Mouse (Mus musculus): ENCODE measurements around the gene Myh6.
"Not testable (repeated sequence)": the region's sequence is repeated elsewhere in the genome, so short reads cannot be mapped to it uniquely, and the experiment has no call there.

The Myh6 gene

GRCm38 (mm10) chr14:54994869-54995186, 28.1 kb upstream of the Myh6 start:
- DNase-seq (ENCODE audit: low read depth, low spot score) = no peak

DNA sequence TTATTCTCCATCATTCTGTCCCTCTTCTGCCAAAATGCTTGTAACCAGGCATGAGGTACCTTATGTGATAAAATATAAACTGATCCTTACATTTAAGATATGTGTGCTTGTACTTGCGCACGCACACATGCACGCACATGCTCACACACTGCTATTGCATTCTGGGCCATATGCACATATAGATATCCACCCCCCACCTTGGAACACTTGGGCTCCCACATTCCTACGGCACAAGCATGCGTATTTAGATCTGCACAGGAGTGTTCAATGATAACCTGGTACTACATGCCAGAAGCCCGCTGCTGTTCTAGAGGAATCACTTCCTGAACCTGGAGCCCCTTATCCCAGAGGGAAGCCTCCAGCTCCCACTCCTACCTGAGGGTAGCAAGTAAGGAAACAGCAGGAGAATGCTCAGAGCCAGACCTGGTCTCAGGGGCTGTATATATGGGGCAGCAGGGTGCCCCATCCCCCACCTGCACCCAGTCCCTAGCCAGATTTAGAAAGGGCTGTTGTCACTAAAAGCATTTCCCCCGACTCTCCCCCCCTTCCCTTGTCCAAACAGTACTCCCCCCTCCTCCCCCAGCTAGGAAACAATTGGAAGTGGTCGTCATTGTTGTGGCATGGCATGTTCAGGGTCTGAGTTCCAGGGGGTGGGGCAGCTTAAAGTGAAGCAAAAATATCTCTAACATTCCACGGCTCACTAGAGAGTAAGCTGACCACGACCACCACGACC, 27.6 kb upstream of the Myh6 start, which contains the start of gene Myh7:
Myh7 (minus strand) TSS at position 491 of the 733 bp plus-strand sequence.
- no peak for DNase-seq (ENCODE audit: low read depth, low spot score)

DNA sequence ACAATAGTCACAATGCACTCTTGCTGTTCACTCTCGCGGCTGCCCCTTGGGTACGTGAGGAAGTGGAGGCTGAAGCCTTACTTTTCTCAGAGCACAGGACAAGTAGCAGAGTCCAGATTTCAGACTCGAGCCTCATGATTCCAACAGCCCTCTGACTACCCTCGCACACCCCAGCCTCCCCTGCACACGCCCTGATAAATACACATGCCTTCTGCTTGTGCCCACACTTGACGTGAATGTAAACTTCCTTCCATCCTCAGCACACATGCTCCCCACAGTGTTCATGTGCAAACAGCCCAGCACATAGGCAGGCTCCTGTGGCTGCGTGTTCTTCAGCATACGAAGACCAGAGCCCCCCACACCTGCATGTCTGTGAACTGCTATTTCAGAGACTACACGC, 26.9 kb upstream of the Myh6 start:
- DNase-seq (ENCODE audit: low read depth, low spot score) = no peak

DNA sequence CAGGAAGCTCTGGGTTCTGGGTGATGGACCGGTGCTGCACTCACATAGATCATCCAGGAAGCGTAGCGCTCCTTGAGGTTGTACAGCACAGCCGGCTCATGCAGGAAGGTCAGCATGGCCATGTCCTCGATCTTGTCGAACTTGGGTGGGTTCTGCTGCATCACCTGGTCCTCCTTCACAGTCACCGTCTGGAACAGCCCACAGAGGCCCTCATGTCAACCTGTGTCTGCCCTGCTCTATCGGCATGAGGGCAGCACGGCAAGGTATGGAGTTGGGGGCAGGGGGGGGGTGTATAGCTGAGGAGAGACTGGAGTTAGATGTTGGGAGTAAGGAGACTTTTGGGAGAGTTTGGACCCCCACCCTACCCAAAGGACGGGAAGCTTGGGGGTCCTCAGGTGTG, 25.5 kb upstream of the Myh6 start:
- DNase-seq (ENCODE audit: low read depth, low spot score) = no peak

GRCm38 (mm10) chr14:54989886-54990441, 23.2 kb upstream of the Myh6 start:
- no peak for DNase-seq (ENCODE audit: low read depth, low spot score)

GRCm38 (mm10) chr14:54988882-54989281, 22.2 kb upstream of the Myh6 start:
- no peak for DNase-seq (ENCODE audit: low read depth, low spot score)

- not testable (repeated sequence) for DNase-seq (ENCODE audit: low read depth, low spot score)
Observed at GRCm38 (mm10) chr14:54988350-54988874, 21.7 kb upstream of the Myh6 start.

GRCm38 (mm10) chr14:54981934-54982333, 15.2 kb upstream of the Myh6 start:
- DNase-seq (ENCODE audit: low read depth, low spot score) = no peak

- no peak for DNase-seq (ENCODE audit: low read depth, low spot score)
Observed at GRCm38 (mm10) chr14:54978664-54979063, 11.9 kb upstream of the Myh6 start.

GRCm38 (mm10) chr14:54976633-54977032, 9.9 kb upstream of the Myh6 start, which contains the start of gene Gm17428:
Gene Gm17428 (plus strand): TSS chr14:54976933.
- no peak for DNase-seq (ENCODE audit: low read depth, low spot score)

GRCm38 (mm10) chr14:54974068-54974791, 7.5 kb upstream of the Myh6 start:
- no peak for DNase-seq (ENCODE audit: low read depth, low spot score)

- DNase-seq (ENCODE audit: low read depth, low spot score) = not testable (repeated sequence)
Observed at GRCm38 (mm10) chr14:54972786-54973185, 6.1 kb upstream of the Myh6 start.

GRCm38 (mm10) chr14:54968344-54968743, 1.6 kb upstream of the Myh6 start:
- DNase-seq (ENCODE audit: low read depth, low spot score) = no peak

DNA sequence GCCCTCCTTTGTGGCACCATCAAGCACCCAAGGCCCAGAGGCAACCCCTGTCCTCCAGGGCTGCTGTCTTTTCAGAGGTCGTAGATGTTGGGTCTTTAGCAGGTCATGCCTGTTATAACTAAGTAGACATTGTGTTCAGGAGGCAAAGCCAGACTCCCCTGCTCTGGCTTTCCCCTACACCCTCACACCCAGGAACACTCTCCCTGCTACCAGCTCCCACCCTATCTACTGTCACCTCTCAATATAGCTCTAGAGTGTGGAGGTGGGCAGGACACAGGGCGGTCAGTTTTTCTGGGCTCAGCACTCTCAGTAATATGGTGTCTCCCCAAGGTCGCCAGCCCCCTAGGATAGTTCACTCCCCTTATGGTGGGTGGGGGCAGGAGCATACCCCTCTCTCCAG, 1.1 kb upstream of the Myh6 start:
- no peak for DNase-seq (ENCODE audit: low read depth, low spot score)

GRCm38 (mm10) chr14:54965631-54966030, 1.1 kb downstream of the Myh6 start:
- DNase-seq (ENCODE audit: low read depth, low spot score) = no peak

DNA sequence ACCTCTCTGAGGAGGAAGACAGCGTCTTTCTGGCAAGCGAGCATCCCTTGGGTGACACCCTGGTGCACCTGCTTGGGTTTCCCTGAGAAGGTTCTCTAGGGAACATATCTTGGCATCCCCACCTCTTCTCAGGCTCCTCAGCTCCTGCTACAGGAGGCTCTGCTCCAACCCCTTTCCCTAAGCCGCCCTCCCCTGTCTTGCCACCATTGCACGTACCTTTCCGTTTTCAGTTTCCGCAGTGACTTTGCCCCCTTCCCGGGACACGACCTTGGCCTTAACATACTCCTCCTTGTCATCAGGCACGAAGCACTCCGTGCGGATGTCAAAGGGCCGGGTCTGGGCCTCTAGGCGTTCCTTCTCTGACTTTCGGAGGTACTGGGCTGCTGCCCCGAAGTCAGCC, 1.7 kb downstream of the Myh6 start:
- DNase-seq (ENCODE audit: low read depth, low spot score) = no peak

GRCm38 (mm10) chr14:54963727-54964126, 3.0 kb downstream of the Myh6 start:
- no peak for DNase-seq (ENCODE audit: low read depth, low spot score)

DNA sequence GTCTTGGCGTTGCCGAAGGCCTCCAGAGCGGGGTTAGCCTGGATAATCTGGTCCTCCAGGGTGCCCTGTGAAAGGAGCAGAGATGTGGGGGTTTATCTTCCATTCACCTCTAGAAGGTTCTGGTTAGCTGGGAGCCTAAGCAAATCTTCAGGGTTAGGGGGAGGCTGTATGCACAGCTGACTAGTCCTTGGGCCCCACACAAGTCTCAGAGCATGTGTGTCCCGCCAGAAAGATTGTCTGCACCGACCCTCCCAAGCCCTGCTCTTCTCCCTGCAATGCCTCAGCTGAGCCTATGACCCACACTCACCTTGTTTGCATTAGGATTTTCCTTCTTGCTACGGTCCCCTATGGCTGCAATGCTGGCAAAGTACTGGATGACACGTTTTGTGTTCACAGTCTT, 4.0 kb downstream of the Myh6 start:
- DNase-seq (ENCODE audit: low read depth, low spot score) = no peak

DNA sequence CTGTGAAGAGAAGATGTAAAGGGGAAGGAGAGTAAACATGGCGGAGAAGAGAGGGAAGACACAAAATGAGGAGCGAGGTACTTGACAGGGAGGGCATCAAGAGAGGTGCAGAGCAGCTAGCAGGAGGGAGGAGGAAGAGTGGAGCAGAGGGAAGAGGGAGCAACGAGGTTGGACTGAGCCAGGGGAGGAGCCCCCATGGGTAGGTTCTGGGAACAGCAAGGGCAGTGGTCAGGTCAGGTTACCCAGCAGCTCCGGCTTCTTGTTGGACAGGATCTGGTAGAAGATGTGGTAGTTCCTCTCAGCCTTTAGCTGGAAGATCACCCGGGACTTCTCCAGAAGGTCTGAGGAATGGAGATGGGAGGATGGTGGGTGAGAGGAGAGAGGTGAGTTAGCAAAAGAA, 5.2 kb downstream of the Myh6 start:
- no peak for DNase-seq (ENCODE audit: low read depth, low spot score)

DNA sequence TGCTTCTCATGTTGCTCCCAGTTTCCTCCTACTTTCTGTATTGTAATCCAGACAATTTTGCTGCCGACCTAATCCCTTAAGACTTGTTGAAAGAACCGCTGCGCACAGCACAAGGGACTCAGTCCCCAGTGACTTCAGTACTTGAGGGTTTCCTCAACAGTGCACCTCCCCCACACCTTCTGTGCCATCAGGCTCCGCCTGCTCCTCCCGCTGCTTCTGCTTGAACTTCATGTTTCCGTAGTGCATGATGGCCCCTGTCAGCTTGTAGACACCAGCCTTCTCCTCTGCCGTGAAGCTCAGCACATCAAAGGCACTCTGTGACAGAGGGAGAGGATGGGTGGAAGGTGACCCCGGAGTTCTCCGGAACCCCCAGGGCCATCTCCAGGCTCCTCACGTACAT, 6.0 kb downstream of the Myh6 start:
- no peak for DNase-seq (ENCODE audit: low read depth, low spot score)

GRCm38 (mm10) chr14:54959853-54960613, 6.7 kb downstream of the Myh6 start:
- not testable (repeated sequence) for DNase-seq (ENCODE audit: low read depth, low spot score)

DNA sequence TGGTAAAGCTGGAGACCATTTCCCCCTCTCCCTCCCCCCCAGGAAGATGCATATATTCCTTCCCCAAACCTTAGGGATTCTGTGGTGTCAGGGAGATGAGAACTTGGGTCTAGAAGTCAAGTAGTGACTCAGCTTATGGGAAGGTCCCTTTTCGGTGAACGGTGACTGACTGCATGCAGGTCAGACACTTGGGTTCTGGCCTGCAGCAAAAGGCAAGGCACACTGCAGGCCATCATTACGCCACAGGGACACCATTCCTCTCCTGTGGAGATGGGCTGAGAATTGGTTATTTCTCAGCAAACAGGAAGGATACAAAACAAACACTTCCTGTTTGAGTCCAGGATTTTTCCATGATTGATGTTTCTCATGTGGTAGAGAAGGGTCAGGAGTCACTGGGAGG, 7.5 kb downstream of the Myh6 start:
- no peak for DNase-seq (ENCODE audit: low read depth, low spot score)
